Mouse (Mus musculus) lung, postnatal 14 days (tissue): ENCODE measurements around the gene Stradb.
"Not testable (repeated sequence)": the region's sequence is repeated elsewhere in the genome, so short reads cannot be mapped to it uniquely, and the experiment has no call there.

Source experiments
- DNase-seq: peaks from one replicate; pipeline ENCODE4 v3.0.0; 2021

The Stradb gene

GRCm38 (mm10) chr1:58973366-58974221 is at the start of gene Stradb, which contains the start of gene Trak2:
Gene Stradb (plus strand): TSS chr1:58973522.
Gene Trak2 (minus strand): TSS chr1:58973430.
- DNase-seq: peak; percentile 94

- no peak for DNase-seq
Measured at GRCm38 (mm10) chr1:58926664-58927063, 46.7 kb upstream of the Stradb start.

- no peak for DNase-seq
Measured at GRCm38 (mm10) chr1:58936746-58937605, 36.3 kb upstream of the Stradb start.

- DNase-seq: no peak
Measured at GRCm38 (mm10) chr1:58937606-58938099, 35.7 kb upstream of the Stradb start.

- DNase-seq: no peak
Measured at GRCm38 (mm10) chr1:58945523-58945922, 27.8 kb upstream of the Stradb start.

GRCm38 (mm10) chr1:58945960-58946670 is 27.2 kb upstream of the Stradb start:
- no peak for DNase-seq

GRCm38 (mm10) chr1:58946718-58947117 is 26.6 kb upstream of the Stradb start:
- no peak for DNase-seq

GRCm38 (mm10) chr1:58949561-58950106 is 23.7 kb upstream of the Stradb start:
- DNase-seq: no peak

GRCm38 (mm10) chr1:58950899-58951648 is 22.2 kb upstream of the Stradb start:
- peak; percentile 51 for DNase-seq

- DNase-seq: no peak
Measured at GRCm38 (mm10) chr1:58951841-58952240, 21.5 kb upstream of the Stradb start.

GRCm38 (mm10) chr1:58952526-58952925 is 20.8 kb upstream of the Stradb start:
- DNase-seq: no peak

- DNase-seq: no peak
Measured at GRCm38 (mm10) chr1:58952997-58953396, 20.3 kb upstream of the Stradb start.

- no peak for DNase-seq
Measured at GRCm38 (mm10) chr1:58953686-58954434, 19.5 kb upstream of the Stradb start.

- no peak for DNase-seq
Measured at GRCm38 (mm10) chr1:58954578-58955410, 18.5 kb upstream of the Stradb start.

- no peak for DNase-seq
Measured at GRCm38 (mm10) chr1:58955716-58956115, 17.6 kb upstream of the Stradb start.

- peak; percentile 53 for DNase-seq
Measured at GRCm38 (mm10) chr1:58956229-58956628, 17.1 kb upstream of the Stradb start.

GRCm38 (mm10) chr1:58957931-58958330 is 15.4 kb upstream of the Stradb start:
- no peak for DNase-seq

GRCm38 (mm10) chr1:58958789-58959526 is 14.4 kb upstream of the Stradb start:
- DNase-seq: not testable (repeated sequence)

GRCm38 (mm10) chr1:58959682-58960081 is 13.6 kb upstream of the Stradb start:
- DNase-seq: no peak
